Mouse (Mus musculus) midbrain, embryonic 14.5 days (tissue): ENCODE data around the gene Bdp1. TPM values are rescaled to one million over a fixed set of nuclear protein-coding genes. Genes with fewer than 3 reads are reported as not detected.
A peak's percentile ranks its signal among the peaks of the same experiment; 100 is the strongest.

Experiments
- ATAC-seq: fragments of 200-750 bp; cut with Nextera tagmentation; 2 replicates; pipeline ENCODE4 v1.8.0; 2017; ENCODE audit warnings: moderate number of reproducible peaks, moderate library complexity; ENCODE audit not compliant: low FRiP score, low TSS enrichment
- DNase-seq: peaks from one replicate; pipeline ENCODE4 v3.0.0-alpha.2; 2015
- H3K27ac ChIP-seq: fragments of 300-500 bp; sonication (generic); replicated peaks from 2 replicates; pipeline ENCODE4 v1.5.1; 2014; ENCODE audit warnings: mild to moderate bottlenecking, low read depth, low read length, moderate library complexity
- H3K27me3 ChIP-seq: fragments of 300-500 bp; sonication (generic); 2 replicates; pipeline ENCODE4 v1.6.1; 2014; ENCODE audit warnings: low read length, control low read depth, mixed read lengths; ENCODE audit not compliant: control insufficient read depth, insufficient read depth
- H3K36me3 ChIP-seq: fragments of 300-500 bp; sonication (generic); 2 replicates; pipeline ENCODE4 v1.6.1; 2014; ENCODE audit warnings: low read length, control low read depth; ENCODE audit not compliant: control insufficient read depth, insufficient read depth
- H3K4me1 ChIP-seq: fragments of 300-500 bp; sonication (generic); 2 replicates; pipeline ENCODE4 v1.6.1; 2014; ENCODE audit warnings: mild to moderate bottlenecking, antibody characterized with exemption, low read length, control low read depth; ENCODE audit not compliant: control insufficient read depth, insufficient read depth
- H3K4me2 ChIP-seq: fragments of 300-500 bp; sonication (generic); 2 replicates; pipeline ENCODE4 v1.6.1; 2014; ENCODE audit warnings: mild to moderate bottlenecking, low read length, moderate library complexity
- H3K4me3 ChIP-seq: fragments of 300-500 bp; sonication (generic); replicated peaks from 2 replicates; pipeline ENCODE4 v1.5.1; 2014; ENCODE audit warnings: low read depth, low read length
- H3K9ac ChIP-seq: fragments of 300-500 bp; sonication (generic); replicated peaks from 2 replicates; pipeline ENCODE4 v1.6.1; 2014; ENCODE audit warnings: mild to moderate bottlenecking, low read length, moderate library complexity
- H3K9me3 ChIP-seq: fragments of 300-500 bp; sonication (generic); 2 replicates; pipeline ENCODE4 v1.6.1; 2016; ENCODE audit warnings: low read length, control low read depth, mixed read lengths; ENCODE audit not compliant: control insufficient read depth
- WGBS: fragments of 180-500 bp; shearing (Covaris S2); extraction: QIAGEN DNeasy Blood & Tissue Kit; methylation state at CpG from one replicate; pipeline ENCODE4 v1.1.7; 2014; 5-methylcytosine and 5-hydroxymethylcytosine counted together
- polyA plus RNA-seq: library from polyadenylated mRNA; unstranded; fragments of >200 nt; fragmentation: Nextera tagmentation; extraction: Ambion mirVana; gene quantifications from 2 replicates; pipeline ENCODE4 v1.2.1, GENCODE M21; 2014

The Bdp1 gene
- polyA plus RNA-seq, 1 experiment from 2014 or later, result 22.1 TPM

GRCm38 (mm10) chr13:100016891-100017290, 87.0 kb downstream of the Bdp1 start:
- Histone ChIP-seq H3K27me3 (no peaks in the 10 kb centered on the region), H3K9ac (no peak overlapping the region), H3K36me3 (peaks cover 12% of the 10 kb centered on the region), H3K4me1 (peaks cover 11% of the 10 kb centered on the region; the same call in 1 of the 2 replicates), H3K4me2 (no peak overlapping the region), H3K4me3 (no peak overlapping the region), H3K9me3 (no peaks in the 10 kb centered on the region), H3K27ac (no peak overlapping the region)
- DNase-seq (no peak), ATAC-seq (no peak)
- WGBS, result 92% methylated on average over 9 of the region's 9 CpGs

- H3K4me1 ChIP-seq, result peaks cover 11% of the 10 kb centered on the region; the same call in 1 of the 2 replicates
- peaks cover 9% of the 10 kb centered on the region for H3K36me3 ChIP-seq
- H3K4me3 ChIP-seq, result peak overlapping the region; percentile 72
- H3K27ac ChIP-seq, result 0 out of 2 replicates have a peak overlapping the region, but pooled peaks have one; percentile 33
- ATAC-seq, result peak; percentile 31; the same call in 1 of the 2 replicates
- no peaks in the 10 kb centered on the region for H3K27me3 ChIP-seq
- peak; percentile 29 for DNase-seq
- H3K9ac ChIP-seq, result peak overlapping the region; percentile 45
- no peaks in the 10 kb centered on the region for H3K9me3 ChIP-seq
- 10% methylated on average over 8 of the region's 8 CpGs for WGBS
- H3K4me2 ChIP-seq, result peak overlapping the region; percentile 63
These were observed 87.9 kb downstream of the Bdp1 start for GRCm38 (mm10) chr13:100015937-100016336.

GRCm38 (mm10) chr13:100014906-100015895, 88.7 kb downstream of the Bdp1 start, which contains the start of gene Mccc2:
Gene Mccc2 (minus strand): TSS chr13:100015639.
- WGBS, result 5% methylated on average over 45 of the region's 47 CpGs
- DNase-seq (peak; percentile 95), ATAC-seq (peak; percentile 100)
- peak within 1 kb of the TSS; percentile 60; the same call in 1 of the 2 replicates for H3K27ac ChIP-seq
- H3K4me2 ChIP-seq, result peak within 1 kb of the TSS; percentile 63
- no peaks in the 10 kb centered on the region for H3K27me3 ChIP-seq
- H3K9ac ChIP-seq, result peak within 1 kb of the TSS; percentile 79
- no peaks in the 10 kb centered on the region for H3K9me3 ChIP-seq
- H3K4me1 ChIP-seq, result peaks cover 11% of the 10 kb centered on the region; the same call in 1 of the 2 replicates
- H3K4me3 ChIP-seq, result peak within 1 kb of the TSS; percentile 72
- peaks cover 5% of the 10 kb centered on the region; the same call in 1 of the 2 replicates for H3K36me3 ChIP-seq

- Histone ChIP-seq H3K4me1 (no peaks in the 10 kb centered on the region), H3K36me3 (no peaks in the 10 kb centered on the region), H3K9ac (no peak overlapping the region), H3K9me3 (no peaks in the 10 kb centered on the region), H3K4me3 (no peak overlapping the region), H3K4me2 (no peak overlapping the region), H3K27me3 (no peaks in the 10 kb centered on the region), H3K27ac (no peak overlapping the region)
- ATAC-seq (no peak), DNase-seq (no peak)
- 90% methylated on average over 12 of the region's 12 CpGs for WGBS
These were observed 97.9 kb downstream of the Bdp1 start for GRCm38 (mm10) chr13:100005911-100006496.

- no peak overlapping the region for H3K4me2 ChIP-seq
- H3K27me3 ChIP-seq, result no peaks in the 10 kb centered on the region
- H3K9me3 ChIP-seq, result no peaks in the 10 kb centered on the region
- 39% methylated on average over 5 of the region's 5 CpGs for WGBS
- H3K27ac ChIP-seq, result no peak overlapping the region
- no peak overlapping the region for H3K4me3 ChIP-seq
- peak; percentile 53; the same call in 1 of the 2 replicates for ATAC-seq
- peak; percentile 85 for DNase-seq
- H3K36me3 ChIP-seq, result no peaks in the 10 kb centered on the region
- H3K9ac ChIP-seq, result no peak overlapping the region
- no peaks in the 10 kb centered on the region for H3K4me1 ChIP-seq
These were observed 102.1 kb downstream of the Bdp1 start for GRCm38 (mm10) chr13:100001790-100002196.

- H3K9ac ChIP-seq, result no peak overlapping the region
- H3K4me2 ChIP-seq, result no peak overlapping the region
- no peaks in the 10 kb centered on the region for H3K27me3 ChIP-seq
- no peaks in the 10 kb centered on the region for H3K4me1 ChIP-seq
- no peak overlapping the region for H3K4me3 ChIP-seq
- ATAC-seq (no peak), DNase-seq (no peak)
- H3K36me3 ChIP-seq, result no peaks in the 10 kb centered on the region
- WGBS, result 93% methylated on average over 3 of the region's 3 CpGs
- H3K27ac ChIP-seq, result no peak overlapping the region
- H3K9me3 ChIP-seq, result no peaks in the 10 kb centered on the region
These were observed 104.8 kb downstream of the Bdp1 start for GRCm38 (mm10) chr13:99999078-99999477.

- Histone ChIP-seq H3K9ac (no peak overlapping the region), H3K27me3 (no peaks in the 10 kb centered on the region), H3K4me2 (no peak overlapping the region), H3K4me1 (no peaks in the 10 kb centered on the region), H3K9me3 (no peaks in the 10 kb centered on the region), H3K27ac (no peak overlapping the region), H3K4me3 (no peak overlapping the region), H3K36me3 (no peaks in the 10 kb centered on the region)
- DNase-seq (no peak), ATAC-seq (no peak)
- WGBS, result 86% methylated on average over 3 of the region's 3 CpGs
These were observed 105.8 kb downstream of the Bdp1 start for GRCm38 (mm10) chr13:99998099-99998498.

GRCm38 (mm10) chr13:99989592-99989991, 114.3 kb downstream of the Bdp1 start:
- Histone ChIP-seq H3K27ac (no peak overlapping the region), H3K9ac (no peak overlapping the region), H3K4me2 (no peak overlapping the region), H3K27me3 (no peaks in the 10 kb centered on the region), H3K9me3 (no peaks in the 10 kb centered on the region), H3K4me3 (no peak overlapping the region), H3K36me3 (peaks cover 24% of the 10 kb centered on the region), H3K4me1 (no peaks in the 10 kb centered on the region)
- 95% methylated on average over 4 of the region's 4 CpGs for WGBS
- no peak for ATAC-seq
- DNase-seq, result no peak
